ENCODE assay signal across 26 mouse cellular contexts in the genomic region with DNA sequence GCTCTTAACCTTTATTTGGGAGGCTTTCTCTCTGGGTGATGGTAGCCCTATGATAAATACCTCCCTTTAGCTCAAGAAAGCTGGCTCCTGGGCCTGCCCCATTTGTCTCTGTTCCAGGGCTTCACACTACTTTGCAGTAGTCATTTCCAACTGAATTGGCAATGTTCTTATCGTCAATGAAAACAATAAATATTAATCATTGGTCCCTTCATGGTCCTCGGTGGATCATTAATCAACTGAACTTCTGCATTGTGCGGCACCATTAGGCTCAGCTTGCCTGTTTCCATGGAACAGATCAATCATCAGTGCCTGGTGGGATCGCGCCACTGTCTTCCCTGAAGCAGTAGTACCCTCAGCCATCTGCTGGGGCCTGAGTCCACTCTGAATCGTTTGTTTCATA.
DNase-seq lines count a peak whose midpoint lies in the region; ATAC-seq and TF ChIP-seq lines count a peak whose summit lies in the region.
"Had no signal": no experiment of that assay in that cellular context is flagged by ENCODE, and none has a peak within 500 bp of the region (broad histone marks: within the 10 kb centered on the region; RNA-seq: fewer than 3 reads in every experiment).

No protein-coding gene starts in this region.

- H3K27me3 ChIP-seq in hindbrain, embryonic 12.5 days = no peaks in the 10 kb centered on the region
- no peaks in the 10 kb centered on the region for H3K27me3 ChIP-seq in cerebellum, adult 2 months (ENCODE audit: control insufficient read depth, insufficient read depth, low read length)
- H3K27me3 ChIP-seq: embryonic facial prominence, embryonic 12.5 days; kidney, embryonic 15.5 days; liver, embryonic 12.5 days; midbrain, embryonic 15.5 days had no signal

- no peaks in the 10 kb centered on the region for H3K9me3 ChIP-seq in hindbrain, embryonic 12.5 days (replicated peaks)
- H3K9me3 ChIP-seq: embryonic facial prominence, embryonic 12.5 days; kidney, embryonic 15.5 days; liver, embryonic 12.5 days; midbrain, embryonic 15.5 days had no signal

- H3K36me3 ChIP-seq in hindbrain, embryonic 12.5 days = no peaks in the 10 kb centered on the region
- H3K36me3 ChIP-seq: embryonic facial prominence, embryonic 12.5 days; kidney, embryonic 15.5 days; liver, embryonic 12.5 days; midbrain, embryonic 15.5 days had no signal

- DNase-seq in embryo, embryonic 10 days (ENCODE audit: low spot score) = peak; percentile 72
- DNase-seq in embryo, embryonic 10.5 days (ENCODE audit: low spot score) = peak; percentile 57
- peak; percentile 71 for DNase-seq in mesoderm, embryonic 11.5 days (ENCODE audit: low read depth, low spot score)
- DNase-seq in right cerebral cortex, postnatal 25 days = no peak
- no peak for DNase-seq in cerebellum, adult 2 months
- DNase-seq in adrenal gland, postnatal 4 days (ENCODE audit: low spot score in 2 of 2) = no peak
- DNase-seq: adrenal gland, adult 2 months; B cell, adult 2 months; cerebellum, adult 9-10 months; gastrocnemius, postnatal 25 days; heart, adult 18-20 months; heart, postnatal 4 days; kidney, adult 18-20 months; kidney, postnatal 25 days; left cerebral cortex, postnatal 4 days; liver, postnatal 0 days; thymus, postnatal 4 days had no signal

- H3K4me2 ChIP-seq in hindbrain, embryonic 12.5 days (replicated peaks) = no peak overlapping the region
- H3K4me2 ChIP-seq: embryonic facial prominence, embryonic 12.5 days; heart, embryonic 11.5 days; kidney, embryonic 15.5 days; liver, embryonic 12.5 days; midbrain, embryonic 15.5 days had no signal

- 39% methylated on average over 6 of the region's 6 CpGs for WGBS in hindbrain, embryonic 12.5 days
- 85% methylated on average over 6 of the region's 6 CpGs for WGBS in cerebellum, adult 2 months

- H3K4me3 ChIP-seq in hindbrain, embryonic 12.5 days = no peak overlapping the region
- no peak overlapping the region for H3K4me3 ChIP-seq in cerebellum, adult 2 months (replicated peaks; ENCODE audit: insufficient read depth, low read depth, low read length)
- H3K4me3 ChIP-seq: embryonic facial prominence, embryonic 12.5 days; kidney, embryonic 15.5 days; liver, embryonic 12.5 days; midbrain, embryonic 15.5 days had no signal

- no peak for TF ChIP-seq POLR2A in cerebellum, adult 2 months (IDR thresholded peaks at IDR 0.05; ENCODE audit: borderline replicate concordance, insufficient read depth, low read length)

- 0 out of 2 replicates have a peak overlapping the region, but pooled peaks have one; percentile 19 for H3K27ac ChIP-seq in hindbrain, embryonic 12.5 days
- no peak overlapping the region for H3K27ac ChIP-seq in cerebellum, adult 2 months (ENCODE audit: insufficient read depth, low read length)
- H3K27ac ChIP-seq: embryonic facial prominence, embryonic 12.5 days; kidney, embryonic 15.5 days; liver, embryonic 12.5 days; macrophage; midbrain, embryonic 15.5 days had no signal

- TF ChIP-seq CTCF in cerebellum, adult 2 months (IDR thresholded peaks at IDR 0.05; ENCODE audit: borderline replicate concordance, insufficient read depth, low read depth, low read length) = no peak

- H3K4me1 ChIP-seq in hindbrain, embryonic 12.5 days = 0 out of 2 replicates have a peak, but pooled peaks cover 4% of the 10 kb centered on the region
- no peaks in the 10 kb centered on the region for H3K4me1 ChIP-seq in cerebellum, adult 2 months (ENCODE audit: control insufficient read depth, insufficient read depth, low read length)
- H3K4me1 ChIP-seq: embryonic facial prominence, embryonic 12.5 days; kidney, embryonic 15.5 days; liver, embryonic 12.5 days; midbrain, embryonic 15.5 days had no signal

- no peak overlapping the region for H3K9ac ChIP-seq in hindbrain, embryonic 12.5 days
- H3K9ac ChIP-seq: embryonic facial prominence, embryonic 12.5 days; kidney, embryonic 15.5 days; liver, embryonic 12.5 days; liver, postnatal 0 days; midbrain, embryonic 15.5 days had no signal

- ATAC-seq in hindbrain, embryonic 12.5 days (ENCODE audit: low FRiP score) = peak; percentile 95
- ATAC-seq: forebrain, embryonic 14.5 days; liver, embryonic 12.5 days; liver, postnatal 0 days; lung, postnatal 0 days; midbrain, embryonic 15.5 days had no signal

Comparison
In these comparisons a context has a peak if more than half of its experiments do, and no peak if none do; other contexts are left out.
1. DNase-seq: peak in embryo, embryonic 10 days (single experiment), embryo, embryonic 10.5 days (single experiment) and mesoderm, embryonic 11.5 days (single experiment); none in right cerebral cortex, postnatal 25 days (single experiment), cerebellum, adult 2 months (0 of 2) and adrenal gland, postnatal 4 days (0 of 2).